Mouse (Mus musculus): Measurements from ENCODE around the gene Olfr76. TPM values are rescaled to one million over a fixed set of nuclear protein-coding genes. Genes with fewer than 3 reads are reported as not detected.
"Not testable (repeated sequence)": the region's sequence is repeated elsewhere in the genome, so short reads cannot be mapped to it uniquely, and the experiment has no call there.

Olfr76 gene
- polyA plus RNA-seq, 1 experiment from 2014 or later, result not detected

GRCm38 (mm10) chr19:12113807-12114206 lies 9.2 kb downstream of the Olfr76 start:
- ATAC-seq (no peak), DNase-seq (no peak)
- Histone ChIP-seq H3K4me1 (ENCODE audit: insufficient read depth) (no peaks in the 10 kb centered on the region), H3K9me3 (ENCODE audit: low read length) (no peaks in the 10 kb centered on the region), H3K4me3 (ENCODE audit: low read depth, low read length) (no peak overlapping the region), H3K36me3 (replicated peaks; ENCODE audit: insufficient read depth, low read length) (no peaks in the 10 kb centered on the region), H3K27me3 (ENCODE audit: insufficient read depth, low read length) (no peaks in the 10 kb centered on the region), H3K9ac (replicated peaks) (no peak overlapping the region), H3K27ac (ENCODE audit: low read depth) (no peak overlapping the region), H3K4me2 (ENCODE audit: low read depth, low read length) (no peak overlapping the region)
- TF ChIP-seq EP300 (IDR thresholded peaks at IDR 0.05; ENCODE audit: low read depth) (no peak), CTCF (IDR thresholded peaks at IDR 0.05; ENCODE audit: low read depth) (no peak)
- WGBS (ENCODE audit: insufficient replicate concordance), result 50% methylated on average over 1 of the region's 1 CpGs

GRCm38 (mm10) chr19:12104541-12104940 lies 18.5 kb downstream of the Olfr76 start:
- no peak overlapping the region for H3K27ac ChIP-seq (ENCODE audit: low read depth)
- WGBS (ENCODE audit: insufficient replicate concordance), result 61% methylated on average over 1 of the region's 1 CpGs

GRCm38 (mm10) chr19:12103234-12103633 lies 19.8 kb downstream of the Olfr76 start, which contains the start of gene Olfr1427:
Olfr1427 (minus strand) TSS chr19:12103334.
- 89% methylated on average over 2 of the region's 2 CpGs for WGBS (ENCODE audit: insufficient replicate concordance)
- Histone ChIP-seq H3K36me3 (replicated peaks; ENCODE audit: insufficient read depth, low read length) (no peaks in the 10 kb centered on the region), H3K27me3 (ENCODE audit: insufficient read depth, low read length) (no peaks in the 10 kb centered on the region), H3K4me2 (ENCODE audit: low read depth, low read length) (no peak within 1 kb of the TSS), H3K9ac (replicated peaks) (no peak within 1 kb of the TSS), H3K27ac (ENCODE audit: low read depth) (no peak within 1 kb of the TSS), H3K9me3 (ENCODE audit: low read length) (no peaks in the 10 kb centered on the region), H3K4me1 (ENCODE audit: insufficient read depth) (no peaks in the 10 kb centered on the region), H3K4me3 (ENCODE audit: low read depth, low read length) (no peak within 1 kb of the TSS)
- ATAC-seq (no peak), DNase-seq (no peak)
- TF ChIP-seq CTCF (IDR thresholded peaks at IDR 0.05; ENCODE audit: low read depth) (no peak), EP300 (IDR thresholded peaks at IDR 0.05; ENCODE audit: low read depth) (no peak)

More at GRCm38 (mm10) chr19:12104541-12104940, 18.5 kb downstream of the Olfr76 start:
- Histone ChIP-seq H3K9ac (replicated peaks) (no peak overlapping the region), H3K27me3 (ENCODE audit: insufficient read depth, low read length) (no peaks in the 10 kb centered on the region), H3K36me3 (replicated peaks; ENCODE audit: insufficient read depth, low read length) (no peaks in the 10 kb centered on the region), H3K4me1 (ENCODE audit: insufficient read depth) (no peaks in the 10 kb centered on the region), H3K4me3 (ENCODE audit: low read depth, low read length) (no peak overlapping the region), H3K9me3 (ENCODE audit: low read length) (no peaks in the 10 kb centered on the region), H3K4me2 (ENCODE audit: low read depth, low read length) (no peak overlapping the region)
- DNase-seq (no peak), ATAC-seq (no peak)
- TF ChIP-seq CTCF (IDR thresholded peaks at IDR 0.05; ENCODE audit: low read depth) (no peak), EP300 (IDR thresholded peaks at IDR 0.05; ENCODE audit: low read depth) (no peak)

- 84% methylated on average over 1 of the region's 1 CpGs for WGBS (ENCODE audit: insufficient replicate concordance)
- H3K9ac ChIP-seq (replicated peaks), result no peak within 1 kb of the TSS
- TF ChIP-seq CTCF (IDR thresholded peaks at IDR 0.05; ENCODE audit: low read depth), result no peak
- no peak for TF ChIP-seq EP300 (IDR thresholded peaks at IDR 0.05; ENCODE audit: low read depth)
- no peaks in the 10 kb centered on the region for H3K27me3 ChIP-seq (ENCODE audit: insufficient read depth, low read length)
- DNase-seq (no peak), ATAC-seq (no peak)
- H3K9me3 ChIP-seq (ENCODE audit: low read length), result no peaks in the 10 kb centered on the region
- no peak within 1 kb of the TSS for H3K4me3 ChIP-seq (ENCODE audit: low read depth, low read length)
- no peak within 1 kb of the TSS for H3K4me2 ChIP-seq (ENCODE audit: low read depth, low read length)
- no peak within 1 kb of the TSS for H3K27ac ChIP-seq (ENCODE audit: low read depth)
- no peaks in the 10 kb centered on the region for H3K36me3 ChIP-seq (replicated peaks; ENCODE audit: insufficient read depth, low read length)
- no peaks in the 10 kb centered on the region for H3K4me1 ChIP-seq (ENCODE audit: insufficient read depth)
These were observed 31.1 kb downstream of the Olfr76 start, which contains the start of gene Olfr1426 for GRCm38 (mm10) chr19:12091913-12092312. Olfr1426 (minus strand) TSS chr19:12092013.

- H3K27ac ChIP-seq (ENCODE audit: low read depth); H3K4me2 ChIP-seq (ENCODE audit: low read depth, low read length); H3K9ac ChIP-seq (replicated peaks); H3K9me3 ChIP-seq (ENCODE audit: low read length); H3K36me3 ChIP-seq (replicated peaks; ENCODE audit: insufficient read depth, low read length); ATAC-seq; DNase-seq; H3K4me3 ChIP-seq (ENCODE audit: low read depth, low read length); H3K4me1 ChIP-seq (ENCODE audit: insufficient read depth); H3K27me3 ChIP-seq (ENCODE audit: insufficient read depth, low read length): not testable (repeated sequence)
- 81% methylated on average over 4 of the region's 4 CpGs for WGBS (ENCODE audit: insufficient replicate concordance)
These were observed 45.4 kb downstream of the Olfr76 start, which contains the start of gene Olfr1425 for GRCm38 (mm10) chr19:12077631-12078030. Olfr1425 (minus strand) TSS chr19:12077731.

GRCm38 (mm10) chr19:12069546-12069945 lies 53.5 kb downstream of the Olfr76 start:
- not testable (repeated sequence) for H3K27ac ChIP-seq (ENCODE audit: low read depth); H3K36me3 ChIP-seq (replicated peaks; ENCODE audit: insufficient read depth, low read length); ATAC-seq; H3K9me3 ChIP-seq (ENCODE audit: low read length); H3K4me3 ChIP-seq (ENCODE audit: low read depth, low read length); H3K27me3 ChIP-seq (ENCODE audit: insufficient read depth, low read length); H3K9ac ChIP-seq (replicated peaks); DNase-seq; H3K4me2 ChIP-seq (ENCODE audit: low read depth, low read length); H3K4me1 ChIP-seq (ENCODE audit: insufficient read depth)
- WGBS (ENCODE audit: insufficient replicate concordance), result 81% methylated on average over 1 of the region's 1 CpGs

Other genes with a start within 250 kb of the Olfr76 start
- gene Olfr1419, start 248.1 kb downstream of the Olfr76 start, polyA plus RNA-seq (2015; fragmentation: Nextera tagmentation; extraction: Ambion mirVana), result not detected in 2 replicates
- gene Olfr1420, start 236.6 kb downstream of the Olfr76 start, polyA plus RNA-seq (2015; fragmentation: Nextera tagmentation; extraction: Ambion mirVana), result not detected in 2 replicates
- 4.9 and 5.4 TPM in 2 replicates for gene Patl1, start 210.8 kb downstream of the Olfr76 start, polyA plus RNA-seq (2015; fragmentation: Nextera tagmentation; extraction: Ambion mirVana)
- gene Osbp, start 157.3 kb downstream of the Olfr76 start, polyA plus RNA-seq (2015; fragmentation: Nextera tagmentation; extraction: Ambion mirVana), result 2.6 and 2.7 TPM in 2 replicates
- not detected in 2 replicates for gene Olfr1423, start 81.9 kb downstream of the Olfr76 start, polyA plus RNA-seq (2015; fragmentation: Nextera tagmentation; extraction: Ambion mirVana)
- not detected in 2 replicates for gene Olfr1424, start 60.5 kb downstream of the Olfr76 start, polyA plus RNA-seq (2015; fragmentation: Nextera tagmentation; extraction: Ambion mirVana)
- not detected in 2 replicates for gene Olfr1425, start 45.5 kb downstream of the Olfr76 start, polyA plus RNA-seq (2015; fragmentation: Nextera tagmentation; extraction: Ambion mirVana)
- gene Olfr1426, start 31.2 kb downstream of the Olfr76 start, polyA plus RNA-seq (2015; fragmentation: Nextera tagmentation; extraction: Ambion mirVana), result not detected in 2 replicates
- gene Olfr1427, start 19.9 kb downstream of the Olfr76 start, polyA plus RNA-seq (2015; fragmentation: Nextera tagmentation; extraction: Ambion mirVana), result not detected in 2 replicates
- not detected in 2 replicates for gene Olfr1428, start 7.3 kb downstream of the Olfr76 start, polyA plus RNA-seq (2015; fragmentation: Nextera tagmentation; extraction: Ambion mirVana)
- not detected in 2 replicates for gene Olfr1555-ps1, start 46.9 kb upstream of the Olfr76 start, polyA plus RNA-seq (2015; fragmentation: Nextera tagmentation; extraction: Ambion mirVana)
- not detected in 2 replicates for gene Olfr1431, start 77.4 kb upstream of the Olfr76 start, polyA plus RNA-seq (2015; fragmentation: Nextera tagmentation; extraction: Ambion mirVana)
- not detected in 2 replicates for gene Olfr1432, start 109.4 kb upstream of the Olfr76 start, polyA plus RNA-seq (2015; fragmentation: Nextera tagmentation; extraction: Ambion mirVana)
- not detected in 2 replicates for gene Olfr262, start 118.5 kb upstream of the Olfr76 start, polyA plus RNA-seq (2015; fragmentation: Nextera tagmentation; extraction: Ambion mirVana)
- not detected in 2 replicates for gene Olfr235, start 137.8 kb upstream of the Olfr76 start, polyA plus RNA-seq (2015; fragmentation: Nextera tagmentation; extraction: Ambion mirVana)
- not detected in 2 replicates for gene Olfr1434, start 156.7 kb upstream of the Olfr76 start, polyA plus RNA-seq (2015; fragmentation: Nextera tagmentation; extraction: Ambion mirVana)
- not detected in 2 replicates for gene Olfr1436, start 175.9 kb upstream of the Olfr76 start, polyA plus RNA-seq (2015; fragmentation: Nextera tagmentation; extraction: Ambion mirVana)
- not detected in 2 replicates for gene Olfr1437, start 201.9 kb upstream of the Olfr76 start, polyA plus RNA-seq (2015; fragmentation: Nextera tagmentation; extraction: Ambion mirVana)
- not detected in 2 replicates for gene Olfr1438-ps1, start 212.7 kb upstream of the Olfr76 start, polyA plus RNA-seq (2015; fragmentation: Nextera tagmentation; extraction: Ambion mirVana)